Mouse (Mus musculus): Measurements from ENCODE around the gene Gm21775.
"Not testable (repeated sequence)": the region's sequence is repeated elsewhere in the genome, so short reads cannot be mapped to it uniquely, and the experiment has no call there.

The Gm21775 gene

GRCm38 (mm10) chrY:10553153-10553552 lies at the start of gene Gm21775:
Gene Gm21775 (plus strand): TSS chrY:10553453.
- not testable (repeated sequence) for DNase-seq

- DNase-seq, result not testable (repeated sequence)
Observed at GRCm38 (mm10) chrY:10535942-10536341, 17.3 kb upstream of the Gm21775 start, which contains the start of gene Gm20737. Gene Gm20737 (minus strand): TSS chrY:10536042.
